Mouse (Mus musculus) hindbrain, embryonic 16.5 days (tissue): ENCODE results near the gene Nt5c2. TPM values are rescaled to one million over a fixed set of nuclear protein-coding genes. Genes with fewer than 3 reads are reported as not detected.

Experiments used
- ATAC-seq: fragments of 200-750 bp; cut with Nextera tagmentation; 2 replicates; pipeline ENCODE4 v1.8.0; 2017; ENCODE audit warnings: moderate TSS enrichment, moderate library complexity
- H3K27ac ChIP-seq: fragments of 300-500 bp; sonication (generic); 2 replicates; pipeline ENCODE4 v1.5.1; 2014; ENCODE audit warnings: low read depth, mild to moderate bottlenecking, control low read depth, low read length, moderate library complexity
- H3K27me3 ChIP-seq: fragments of 300-500 bp; sonication (generic); replicated peaks from 2 replicates; pipeline ENCODE4 v1.6.1; 2014; ENCODE audit warnings: low read length; ENCODE audit not compliant: control insufficient read depth, insufficient read depth
- H3K36me3 ChIP-seq: fragments of 300-500 bp; sonication (generic); 2 replicates; pipeline ENCODE4 v1.6.1; 2014; ENCODE audit warnings: mild to moderate bottlenecking, low read length, moderate library complexity, mixed read lengths; ENCODE audit not compliant: control insufficient read depth, insufficient read depth
- H3K4me1 ChIP-seq: fragments of 300-500 bp; sonication (generic); 2 replicates; pipeline ENCODE4 v1.6.1; 2014; ENCODE audit warnings: low read depth, low read length; ENCODE audit not compliant: control insufficient read depth, insufficient read depth
- H3K4me2 ChIP-seq: fragments of 300-500 bp; sonication (generic); 2 replicates; pipeline ENCODE4 v1.6.1; 2014; ENCODE audit warnings: mild to moderate bottlenecking, low read length, control low read depth, moderate library complexity
- H3K4me3 ChIP-seq: fragments of 300-500 bp; sonication (generic); 2 replicates; pipeline ENCODE4 v1.5.1; 2014; ENCODE audit warnings: mild to moderate bottlenecking, low read length, control low read depth, moderate library complexity
- H3K9ac ChIP-seq: fragments of 300-500 bp; sonication (generic); 2 replicates; pipeline ENCODE4 v1.6.1; 2014; ENCODE audit warnings: low read depth, mild to moderate bottlenecking, control low read depth, low read length, moderate library complexity
- H3K9me3 ChIP-seq: fragments of 300-500 bp; sonication (generic); 2 replicates; pipeline ENCODE4 v1.6.1; 2014; ENCODE audit warnings: mild to moderate bottlenecking, low read length, moderate library complexity; ENCODE audit not compliant: control insufficient read depth
- WGBS: fragments of 180-500 bp; shearing (Covaris S2); extraction: QIAGEN DNeasy Blood & Tissue Kit; methylation state at CpG from one replicate; pipeline ENCODE4 v1.1.7; 2014; 5-methylcytosine and 5-hydroxymethylcytosine counted together
- polyA plus RNA-seq: library from polyadenylated mRNA; unstranded; fragments of >200 nt; fragmentation: Nextera tagmentation; extraction: Ambion mirVana; gene quantifications from 2 replicates; pipeline ENCODE4 v1.2.1, GENCODE M21; 2015

Nt5c2 gene
- polyA plus RNA-seq: 77.6 and 80.6 TPM in 2 replicates

- H3K9me3 ChIP-seq: no peaks in the 10 kb centered on the region
- ATAC-seq: peak; percentile 87
- WGBS: under 1% methylated on average over 114 of the region's 124 CpGs
- H3K4me3 ChIP-seq: peak within 1 kb of the TSS; percentile 85
- peak within 1 kb of the TSS; percentile 96 for H3K27ac ChIP-seq
- no peaks in the 10 kb centered on the region for H3K36me3 ChIP-seq
- H3K27me3 ChIP-seq: peaks cover 2% of the 10 kb centered on the region
- peak within 1 kb of the TSS; percentile 91 for H3K9ac ChIP-seq
- H3K4me1 ChIP-seq: peaks cover 6% of the 10 kb centered on the region
- peak within 1 kb of the TSS; percentile 69 for H3K4me2 ChIP-seq
These were observed at the start of gene Nt5c2, which contains the start of gene Ina for GRCm38 (mm10) chr19:47014447-47015381. Nt5c2 (minus strand) TSS chr19:47015153. Ina (plus strand) TSS chr19:47014698.

- WGBS: 76% methylated on average over 1 of the region's 1 CpGs
- ATAC-seq: no peak
These were observed 42.7 kb upstream of the Nt5c2 start for GRCm38 (mm10) chr19:47057684-47058083.

GRCm38 (mm10) chr19:47053471-47053870, 38.5 kb upstream of the Nt5c2 start:
- Histone ChIP-seq H3K36me3 (no peaks in the 10 kb centered on the region), H3K4me3 (no peak overlapping the region), H3K9me3 (no peaks in the 10 kb centered on the region), H3K27me3 (no peaks in the 10 kb centered on the region), H3K27ac (no peak overlapping the region), H3K4me2 (no peak overlapping the region), H3K9ac (no peak overlapping the region), H3K4me1 (peaks cover 12% of the 10 kb centered on the region)
- 89% methylated on average over 4 of the region's 4 CpGs for WGBS
- ATAC-seq: no peak

More at GRCm38 (mm10) chr19:47057684-47058083, 42.7 kb upstream of the Nt5c2 start:
- H3K4me2 ChIP-seq: no peak overlapping the region
- no peaks in the 10 kb centered on the region for H3K9me3 ChIP-seq
- no peak overlapping the region for H3K9ac ChIP-seq
- no peaks in the 10 kb centered on the region for H3K27me3 ChIP-seq
- H3K4me3 ChIP-seq: no peak overlapping the region
- H3K27ac ChIP-seq: no peak overlapping the region
- no peaks in the 10 kb centered on the region for H3K36me3 ChIP-seq
- no peaks in the 10 kb centered on the region for H3K4me1 ChIP-seq

- peaks cover 12% of the 10 kb centered on the region for H3K4me1 ChIP-seq
- no peaks in the 10 kb centered on the region for H3K27me3 ChIP-seq
- WGBS: 81% methylated on average over 4 of the region's 4 CpGs
- no peaks in the 10 kb centered on the region for H3K36me3 ChIP-seq
- H3K4me3 ChIP-seq: no peak overlapping the region
- H3K4me2 ChIP-seq: no peak overlapping the region
- H3K27ac ChIP-seq: no peak overlapping the region
- no peaks in the 10 kb centered on the region for H3K9me3 ChIP-seq
- H3K9ac ChIP-seq: no peak overlapping the region
- no peak for ATAC-seq
These were observed 38.0 kb upstream of the Nt5c2 start for GRCm38 (mm10) chr19:47052927-47053326.

GRCm38 (mm10) chr19:47050271-47051032, 35.5 kb upstream of the Nt5c2 start, which contains the start of gene Pcgf6:
Pcgf6 (minus strand) TSS chr19:47050906.
- H3K4me1 ChIP-seq: peaks cover 12% of the 10 kb centered on the region
- H3K4me2 ChIP-seq: peak within 1 kb of the TSS; percentile 75
- peak within 1 kb of the TSS; percentile 84 for H3K27ac ChIP-seq
- under 1% methylated on average over 75 of the region's 75 CpGs for WGBS
- H3K27me3 ChIP-seq: no peaks in the 10 kb centered on the region
- peak within 1 kb of the TSS; percentile 69 for H3K4me3 ChIP-seq
- H3K9me3 ChIP-seq: no peaks in the 10 kb centered on the region
- H3K36me3 ChIP-seq: 0 out of 2 replicates have a peak, but pooled peaks cover 2% of the 10 kb centered on the region
- ATAC-seq: peak; percentile 93
- H3K9ac ChIP-seq: peak within 1 kb of the TSS; percentile 80

- Histone ChIP-seq H3K4me3 (peak overlapping the region; percentile 69), H3K4me1 (peaks cover 12% of the 10 kb centered on the region), H3K9me3 (no peaks in the 10 kb centered on the region), H3K27me3 (no peaks in the 10 kb centered on the region), H3K27ac (peak overlapping the region; percentile 84), H3K4me2 (peak overlapping the region; percentile 75), H3K9ac (peak overlapping the region; percentile 80), H3K36me3 (0 out of 2 replicates have a peak, but pooled peaks cover 2% of the 10 kb centered on the region)
- ATAC-seq: no peak
- WGBS: 5% methylated on average over 7 of the region's 7 CpGs
These were observed 34.9 kb upstream of the Nt5c2 start for GRCm38 (mm10) chr19:47049840-47050239.

GRCm38 (mm10) chr19:47049061-47049460, 34.1 kb upstream of the Nt5c2 start:
- peak overlapping the region; percentile 75 for H3K4me2 ChIP-seq
- H3K4me3 ChIP-seq: no peak overlapping the region
- no peak overlapping the region; the same call in 1 of the 2 replicates for H3K9ac ChIP-seq
- no peak overlapping the region for H3K27ac ChIP-seq
- no peak for ATAC-seq
- H3K27me3 ChIP-seq: no peaks in the 10 kb centered on the region
- H3K36me3 ChIP-seq: 0 out of 2 replicates have a peak, but pooled peaks cover 2% of the 10 kb centered on the region
- H3K9me3 ChIP-seq: no peaks in the 10 kb centered on the region
- WGBS: 63% methylated on average over 4 of the region's 4 CpGs
- H3K4me1 ChIP-seq: peaks cover 12% of the 10 kb centered on the region

GRCm38 (mm10) chr19:47047236-47047833, 32.4 kb upstream of the Nt5c2 start:
- H3K36me3 ChIP-seq: 0 out of 2 replicates have a peak, but pooled peaks cover 2% of the 10 kb centered on the region
- no peak for ATAC-seq
- H3K27me3 ChIP-seq: no peaks in the 10 kb centered on the region
- peaks cover 12% of the 10 kb centered on the region for H3K4me1 ChIP-seq
- no peak overlapping the region for H3K4me2 ChIP-seq
- H3K27ac ChIP-seq: no peak overlapping the region
- no peak overlapping the region for H3K4me3 ChIP-seq
- H3K9me3 ChIP-seq: no peaks in the 10 kb centered on the region
- H3K9ac ChIP-seq: no peak overlapping the region
- 91% methylated on average over 13 of the region's 13 CpGs for WGBS
